Mouse (Mus musculus) embryo, embryonic 10.5 days (tissue): ENCODE data around the gene BC051142.
"Not testable (repeated sequence)": the region's sequence is repeated elsewhere in the genome, so short reads cannot be mapped to it uniquely, and the experiment has no call there.

Source experiments
- DNase-seq: peaks from one replicate; pipeline ENCODE4 v3.0.0-alpha.2; 2015; ENCODE audit warnings: low spot score

BC051142 gene

GRCm38 (mm10) chr17:34399394-34399715 lies 735 bp downstream of the BC051142 start:
- peak; percentile 51 for DNase-seq

DNA sequence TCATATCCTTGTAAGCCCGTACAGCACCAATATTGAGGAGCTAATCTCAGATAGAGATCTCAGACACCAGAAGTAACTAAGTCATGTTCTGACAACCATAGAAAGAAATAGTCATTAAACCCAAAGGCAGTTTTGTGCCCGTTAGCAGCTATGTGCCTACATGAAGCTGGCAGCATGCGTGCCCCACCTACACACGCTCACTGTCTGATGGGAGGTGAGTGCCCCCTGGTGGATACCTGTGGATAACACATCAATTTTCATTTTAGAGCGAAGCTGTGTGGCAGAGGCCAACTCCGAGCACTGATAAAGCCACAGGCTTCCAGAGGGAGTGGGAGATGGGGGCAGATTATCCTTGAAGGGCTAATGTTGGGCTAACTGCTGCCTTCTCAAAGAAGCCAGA lies 12.5 kb downstream of the BC051142 start:
- peak; percentile 78 for DNase-seq

DNA sequence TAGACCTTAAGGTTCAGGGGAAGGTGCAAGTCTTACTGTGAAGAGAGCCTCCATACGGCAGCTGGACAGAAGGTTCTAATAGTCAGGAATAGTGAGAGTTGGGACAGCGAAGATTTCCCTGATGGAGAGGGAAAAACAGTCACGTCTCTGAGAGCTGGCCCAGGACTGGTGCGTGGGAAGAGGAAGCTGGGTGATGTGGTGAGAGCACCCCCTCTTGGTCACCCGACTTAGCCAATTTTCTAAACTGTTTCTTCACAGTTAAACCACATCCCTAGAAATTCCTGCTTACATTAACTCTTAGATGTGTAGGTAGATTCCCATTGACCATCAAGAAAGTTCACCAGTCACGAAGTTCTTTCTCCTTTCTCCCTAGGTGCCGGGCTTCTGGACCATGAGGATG lies 21.4 kb downstream of the BC051142 start:
- no peak for DNase-seq

DNA sequence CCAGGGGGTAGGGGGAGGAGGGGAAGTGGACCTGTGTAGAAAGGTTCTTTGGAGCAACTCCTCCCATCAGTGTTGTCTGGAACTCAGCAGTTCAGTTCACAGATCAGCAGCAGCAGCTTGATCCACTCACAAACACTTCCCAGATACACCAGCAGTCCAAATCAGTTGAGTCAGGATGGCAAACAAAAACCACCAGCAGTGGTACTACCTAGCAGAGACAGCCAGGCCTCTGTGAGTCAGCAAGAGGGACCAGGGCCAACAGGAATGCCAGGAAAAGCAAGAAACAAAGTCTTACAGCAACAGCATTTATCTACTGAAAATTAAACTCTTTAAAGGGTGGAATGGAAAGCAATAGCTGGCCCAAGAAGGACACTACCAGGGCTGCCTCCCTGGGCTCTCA lies 29.0 kb downstream of the BC051142 start:
- no peak for DNase-seq

DNA sequence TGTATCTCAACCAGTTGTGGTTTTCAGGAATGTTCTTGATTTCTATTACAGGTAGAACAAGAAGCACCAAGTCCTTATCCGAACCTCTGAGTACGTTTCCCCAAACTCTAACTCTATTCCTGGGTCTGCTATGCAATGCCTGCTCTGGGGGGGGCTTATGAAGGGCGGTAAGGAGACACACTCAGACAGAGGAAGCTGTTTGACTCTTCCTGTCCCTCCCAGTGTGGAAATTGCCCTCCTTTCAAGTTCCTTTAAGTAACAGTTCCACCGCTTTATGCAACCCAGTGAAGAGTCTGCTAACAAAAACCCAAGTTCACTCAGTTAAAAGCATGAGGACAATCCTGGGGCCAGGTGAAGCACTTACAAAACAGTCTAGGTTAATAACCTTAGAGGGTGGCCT lies 38.5 kb downstream of the BC051142 start:
- no peak for DNase-seq

- DNase-seq = no peak
Observed at GRCm38 (mm10) chr17:34437606-34438005, 39.0 kb downstream of the BC051142 start.

- no peak for DNase-seq
Observed at GRCm38 (mm10) chr17:34438588-34438987, 40.0 kb downstream of the BC051142 start.

- DNase-seq = peak; percentile 52
Observed at GRCm38 (mm10) chr17:34439795-34440194, 41.2 kb downstream of the BC051142 start.

GRCm38 (mm10) chr17:34441990-34442389 lies 43.4 kb downstream of the BC051142 start:
- no peak for DNase-seq

GRCm38 (mm10) chr17:34448473-34449041 lies 49.9 kb downstream of the BC051142 start:
- no peak for DNase-seq

- DNase-seq = no peak
Observed at GRCm38 (mm10) chr17:34457668-34458067, 59.0 kb downstream of the BC051142 start.

GRCm38 (mm10) chr17:34459255-34459654 lies 60.6 kb downstream of the BC051142 start:
- DNase-seq = no peak

GRCm38 (mm10) chr17:34465906-34466305 lies 67.3 kb downstream of the BC051142 start:
- DNase-seq = not testable (repeated sequence)

GRCm38 (mm10) chr17:34470491-34470890 lies 71.9 kb downstream of the BC051142 start:
- DNase-seq = no peak

GRCm38 (mm10) chr17:34475060-34475459 lies 76.4 kb downstream of the BC051142 start:
- DNase-seq = no peak

GRCm38 (mm10) chr17:34476427-34476826 lies 77.8 kb downstream of the BC051142 start:
- DNase-seq = no peak

- not testable (repeated sequence) for DNase-seq
Observed at GRCm38 (mm10) chr17:34477238-34478013, 78.8 kb downstream of the BC051142 start, which contains the start of gene Btnl4. Gene Btnl4 (minus strand): TSS chr17:34477318.

- DNase-seq = no peak
Observed at GRCm38 (mm10) chr17:34492796-34493195, 94.2 kb downstream of the BC051142 start.

- DNase-seq = not testable (repeated sequence)
Observed at GRCm38 (mm10) chr17:34495156-34495555, 96.5 kb downstream of the BC051142 start.

- no peak for DNase-seq
Observed at GRCm38 (mm10) chr17:34496539-34496938, 97.9 kb downstream of the BC051142 start.

DNA sequence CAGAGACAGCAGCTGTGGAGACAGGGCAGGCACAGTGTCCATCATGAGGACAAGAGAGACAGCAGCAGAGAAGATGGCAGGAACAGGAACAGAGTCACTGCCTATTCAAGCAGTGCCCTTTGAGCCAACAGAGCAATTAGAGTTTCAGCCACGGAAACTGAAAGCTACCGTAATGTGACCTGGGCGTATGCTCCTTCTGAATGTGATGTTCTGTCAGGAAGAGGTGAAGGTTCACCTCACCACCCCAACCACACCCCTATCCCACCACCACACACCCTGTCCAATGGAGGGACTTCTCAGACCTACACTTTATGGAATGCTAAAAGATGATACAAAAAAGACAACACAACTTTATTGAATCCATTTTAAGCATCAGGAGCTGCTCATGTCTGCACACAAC lies 98.7 kb downstream of the BC051142 start:
- DNase-seq = not testable (repeated sequence)

DNA sequence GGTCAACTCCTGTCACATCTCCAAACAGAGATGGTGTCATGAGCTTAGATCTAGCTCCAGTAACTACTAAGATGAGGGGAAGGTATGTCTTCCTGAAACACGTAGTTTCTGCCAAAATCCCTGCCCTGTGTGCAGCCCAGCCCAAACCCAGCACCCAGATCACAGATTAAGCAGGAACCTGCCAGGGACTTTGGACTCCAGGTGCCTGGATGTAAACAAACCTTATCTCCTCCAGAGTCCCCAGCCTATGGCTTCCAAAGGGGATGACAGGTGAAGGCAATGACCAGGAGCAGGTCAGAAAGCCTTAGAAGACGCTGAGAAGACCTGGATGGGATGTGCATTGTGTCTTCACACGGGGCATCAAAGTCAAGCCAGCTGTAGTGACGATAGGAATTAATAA lies 99.1 kb downstream of the BC051142 start:
- not testable (repeated sequence) for DNase-seq

GRCm38 (mm10) chr17:34507591-34507990 lies 109.0 kb downstream of the BC051142 start:
- DNase-seq = no peak
